Mouse (Mus musculus) mouse embryonic stem cell (cell line): ENCODE data around the gene Ghdc.

Experiments
- in situ Hi-C, 2 experiments: fragments of 300-500 bp; cut with MboI; formaldehyde crosslinking; loops; 1 replicate in 1 of 2; 3 replicates in 1 of 2; pipeline ENCODE4 v1.14.3; 2019 to 2020; ENCODE audit warnings: low sequenced_read_pairs in 2 of 2, low pct_unique_long_range_greater_than_20kb in 1 of 2, mixed read lengths in 1 of 2; ENCODE audit not compliant: unreplicated experiment in 1 of 2

Gene Ghdc

GRCm38 (mm10) chr11:100754021-100754692 is 16.6 kb downstream of the Ghdc start:
- in situ Hi-C loops = no loop called here

- in situ Hi-C loops = no loop called here
Observed at GRCm38 (mm10) chr11:100752294-100752693, 18.5 kb downstream of the Ghdc start.

- in situ Hi-C loops = no loop called here
Observed at GRCm38 (mm10) chr11:100750127-100750526, 20.6 kb downstream of the Ghdc start.

GRCm38 (mm10) chr11:100749469-100749868 is 21.3 kb downstream of the Ghdc start:
- in situ Hi-C loops = no loop called here

- in situ Hi-C loops = no loop called here
Observed at GRCm38 (mm10) chr11:100748620-100749019, 22.1 kb downstream of the Ghdc start.

GRCm38 (mm10) chr11:100747114-100747513 is 23.6 kb downstream of the Ghdc start:
- in situ Hi-C loops = no loop called here

GRCm38 (mm10) chr11:100746546-100746945 is 24.2 kb downstream of the Ghdc start:
- in situ Hi-C loops = no loop called here

- in situ Hi-C loops = no loop called here
Observed at GRCm38 (mm10) chr11:100745085-100745484, 25.7 kb downstream of the Ghdc start.

GRCm38 (mm10) chr11:100741348-100741747 is 29.4 kb downstream of the Ghdc start:
- in situ Hi-C loops = no loop called here

- in situ Hi-C loops = no loop called here
Observed at GRCm38 (mm10) chr11:100738749-100739148, 32.0 kb downstream of the Ghdc start.

- in situ Hi-C loops = no loop called here
Observed at GRCm38 (mm10) chr11:100738066-100738604, 32.6 kb downstream of the Ghdc start, which contains the start of gene Rab5c. Rab5c (minus strand) TSS chr11:100738215.

- in situ Hi-C loops = no loop called here
Observed at GRCm38 (mm10) chr11:100737105-100737733, 33.5 kb downstream of the Ghdc start.

GRCm38 (mm10) chr11:100736746-100737080 is 34.0 kb downstream of the Ghdc start:
- in situ Hi-C loops = no loop called here

- in situ Hi-C loops = no loop called here
Observed at GRCm38 (mm10) chr11:100735954-100736745, 34.6 kb downstream of the Ghdc start.

- in situ Hi-C loops = no loop called here
Observed at GRCm38 (mm10) chr11:100735134-100735865, 35.5 kb downstream of the Ghdc start.

GRCm38 (mm10) chr11:100730477-100731205 is 40.1 kb downstream of the Ghdc start:
- in situ Hi-C loops = no loop called here

GRCm38 (mm10) chr11:100729976-100730375 is 40.8 kb downstream of the Ghdc start:
- in situ Hi-C loops = no loop called here

GRCm38 (mm10) chr11:100728601-100729000 is 42.2 kb downstream of the Ghdc start:
- in situ Hi-C loops = no loop called here
